Mouse (Mus musculus): ENCODE results near the gene Bbip1. TPM values are rescaled to one million over a fixed set of nuclear protein-coding genes. Genes with fewer than 3 reads are reported as not detected.
"Not testable (repeated sequence)": the region's sequence is repeated elsewhere in the genome, so short reads cannot be mapped to it uniquely, and the experiment has no call there.

Bbip1 gene
- total RNA-seq, 4 experiments from 2014 or later = 36.5 to 41.6 (median 37.9) TPM

DNA sequence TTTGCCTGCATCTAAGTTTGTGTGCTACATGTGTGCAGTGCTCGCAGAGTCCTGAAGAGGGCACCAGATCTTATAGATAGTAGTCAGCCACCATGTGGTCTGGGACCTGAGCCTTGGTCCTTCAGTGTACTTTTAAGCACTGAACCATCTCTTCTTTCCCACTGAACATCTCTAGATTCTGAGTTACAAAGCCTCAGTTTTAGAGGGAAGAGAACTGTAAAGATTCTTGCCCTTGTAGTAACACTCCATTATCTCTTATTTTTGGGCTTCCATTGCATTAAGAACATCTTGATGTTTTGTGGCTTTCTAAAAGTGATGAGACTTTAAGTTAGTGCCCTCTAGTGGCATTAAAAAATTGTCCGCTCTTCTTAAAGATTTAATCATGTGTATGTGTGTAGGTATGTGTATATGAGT lies 19.1 kb downstream of the Bbip1 start:
- DNase-seq (ENCODE audit: low spot score) = no peak

DNA sequence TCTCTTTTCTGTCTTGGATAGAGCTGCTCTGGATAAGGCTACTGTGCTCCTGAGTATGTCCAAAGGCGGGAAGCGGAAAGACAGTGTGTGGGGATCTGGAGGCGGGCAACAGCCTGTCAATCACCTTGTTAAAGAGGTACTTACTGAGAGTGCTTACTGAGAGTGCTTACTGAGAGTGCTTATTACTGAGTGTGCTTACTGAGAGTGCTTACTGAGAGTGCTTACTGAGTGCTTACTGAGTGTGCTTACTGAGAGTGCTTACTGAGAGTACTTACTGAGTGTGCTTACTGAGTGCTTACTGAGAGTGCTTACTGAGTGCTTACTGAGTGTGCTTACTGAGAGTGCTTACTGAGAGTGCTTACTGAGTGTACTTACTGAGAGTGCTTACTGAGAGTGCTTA lies 22.4 kb downstream of the Bbip1 start:
- not testable (repeated sequence) for DNase-seq (ENCODE audit: low spot score)

DNA sequence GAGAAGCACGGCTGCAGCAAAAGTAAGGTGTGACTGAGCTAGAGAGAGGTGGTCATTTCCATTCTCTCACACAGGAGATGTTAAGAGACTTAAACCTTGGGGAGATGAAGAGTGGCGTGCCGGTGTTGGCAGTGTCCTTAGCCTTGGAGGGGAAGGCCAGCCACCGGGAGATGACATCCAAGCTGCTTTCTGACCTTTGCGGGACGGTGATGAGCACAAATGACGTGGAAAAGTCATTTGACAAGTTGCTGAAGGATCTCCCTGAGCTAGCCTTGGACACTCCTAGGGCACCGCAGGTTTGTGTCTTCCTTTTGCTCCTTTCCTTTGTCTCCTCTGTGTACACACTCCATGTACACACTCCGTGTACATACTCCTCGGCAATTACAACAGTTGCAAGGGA lies 24.9 kb downstream of the Bbip1 start:
- DNase-seq (ENCODE audit: low spot score) = no peak

DNA sequence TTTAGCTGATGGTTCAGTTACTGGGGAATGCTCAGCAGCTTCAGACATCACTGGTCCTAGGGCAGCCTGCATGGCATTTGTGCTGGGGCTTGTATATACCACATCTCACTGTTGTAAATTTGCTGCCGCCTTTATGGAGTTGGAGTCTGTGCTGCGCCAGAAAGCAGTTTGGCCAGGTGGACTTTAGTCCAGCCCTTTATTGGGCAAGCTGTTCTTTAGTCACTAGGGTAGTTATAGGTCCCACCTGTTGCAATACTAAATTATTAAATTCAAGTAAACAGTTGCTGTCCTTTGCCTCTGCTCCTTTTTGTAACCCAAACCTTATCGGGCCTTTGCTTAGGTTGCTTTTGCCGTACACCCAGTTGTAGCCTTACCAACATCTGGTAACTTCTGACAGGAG lies 29.5 kb downstream of the Bbip1 start:
- DNase-seq (ENCODE audit: low spot score) = no peak

DNA sequence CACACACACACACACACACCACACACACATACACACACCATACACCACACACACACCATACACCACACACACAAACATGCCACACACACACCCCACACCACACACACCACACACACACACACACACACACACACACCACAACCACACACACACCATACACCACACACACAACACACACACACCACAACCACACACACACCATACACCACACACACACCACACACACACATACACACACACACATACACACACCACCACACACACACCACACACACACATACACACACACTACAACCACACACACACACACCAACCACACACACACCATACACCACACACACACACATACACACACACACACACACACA lies 37.7 kb downstream of the Bbip1 start:
- not testable (repeated sequence) for DNase-seq (ENCODE audit: low spot score)

DNA sequence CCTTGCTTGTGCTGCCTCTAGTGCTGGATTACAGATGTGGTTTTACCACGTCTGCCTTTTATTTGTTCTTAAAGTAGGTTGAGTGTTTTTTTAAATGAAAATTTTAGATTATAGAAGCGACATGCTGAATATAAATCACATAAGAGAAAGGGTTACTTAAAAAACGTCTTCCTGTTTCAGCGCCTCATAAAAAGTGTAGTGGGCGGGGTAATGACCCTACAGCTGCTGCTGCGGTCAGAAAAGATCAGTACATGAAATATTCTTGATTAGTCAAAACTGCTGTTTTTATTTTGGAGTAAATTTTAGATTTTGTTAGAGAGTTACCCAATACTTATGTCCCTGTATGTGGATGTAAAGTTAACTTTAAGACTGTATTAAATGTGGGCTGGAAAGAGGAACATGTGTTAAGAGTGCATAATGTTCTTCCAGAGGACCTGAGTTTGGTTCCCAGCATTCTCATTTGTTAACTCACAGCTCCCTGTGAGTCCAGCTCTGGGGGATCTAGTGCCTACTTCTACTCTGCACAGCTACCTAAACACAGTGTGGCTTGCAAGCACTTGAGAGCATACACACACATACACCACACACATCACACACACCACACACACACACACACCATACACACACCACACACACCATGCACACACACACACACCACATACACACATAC lies 38.3 kb downstream of the Bbip1 start:
- DNase-seq (ENCODE audit: low spot score) = no peak

DNA sequence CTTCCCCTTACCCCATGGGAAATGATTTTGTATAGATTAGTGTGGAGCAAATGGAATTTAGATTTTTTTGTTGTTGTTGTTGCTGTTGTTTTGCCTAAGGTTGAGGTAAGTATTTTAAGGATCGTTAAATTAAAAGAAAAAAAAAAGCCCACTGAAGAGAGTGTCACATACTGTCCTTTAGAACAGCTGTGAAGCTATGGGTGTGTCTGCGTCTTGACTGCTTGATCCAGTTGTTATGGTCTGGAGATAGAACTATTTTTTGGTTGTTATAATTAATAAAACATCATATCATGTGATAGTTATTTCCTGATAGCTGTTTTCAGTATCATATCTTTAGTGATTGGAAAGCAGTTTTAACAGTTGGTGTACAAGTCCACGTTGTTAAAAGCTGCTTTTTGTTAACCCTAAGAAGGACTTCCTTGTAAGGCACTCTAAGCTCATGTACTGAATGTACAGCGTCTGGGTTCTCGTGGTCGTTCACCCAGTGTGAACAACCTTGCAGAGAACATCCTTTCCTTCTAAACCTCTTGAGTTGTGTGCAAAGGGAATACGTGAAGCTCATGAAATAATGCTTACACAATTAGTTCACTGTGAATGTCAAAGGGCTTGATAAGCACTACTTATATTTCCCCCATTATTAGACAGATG lies 39.5 kb downstream of the Bbip1 start:
- no peak for DNase-seq (ENCODE audit: low spot score)

DNA sequence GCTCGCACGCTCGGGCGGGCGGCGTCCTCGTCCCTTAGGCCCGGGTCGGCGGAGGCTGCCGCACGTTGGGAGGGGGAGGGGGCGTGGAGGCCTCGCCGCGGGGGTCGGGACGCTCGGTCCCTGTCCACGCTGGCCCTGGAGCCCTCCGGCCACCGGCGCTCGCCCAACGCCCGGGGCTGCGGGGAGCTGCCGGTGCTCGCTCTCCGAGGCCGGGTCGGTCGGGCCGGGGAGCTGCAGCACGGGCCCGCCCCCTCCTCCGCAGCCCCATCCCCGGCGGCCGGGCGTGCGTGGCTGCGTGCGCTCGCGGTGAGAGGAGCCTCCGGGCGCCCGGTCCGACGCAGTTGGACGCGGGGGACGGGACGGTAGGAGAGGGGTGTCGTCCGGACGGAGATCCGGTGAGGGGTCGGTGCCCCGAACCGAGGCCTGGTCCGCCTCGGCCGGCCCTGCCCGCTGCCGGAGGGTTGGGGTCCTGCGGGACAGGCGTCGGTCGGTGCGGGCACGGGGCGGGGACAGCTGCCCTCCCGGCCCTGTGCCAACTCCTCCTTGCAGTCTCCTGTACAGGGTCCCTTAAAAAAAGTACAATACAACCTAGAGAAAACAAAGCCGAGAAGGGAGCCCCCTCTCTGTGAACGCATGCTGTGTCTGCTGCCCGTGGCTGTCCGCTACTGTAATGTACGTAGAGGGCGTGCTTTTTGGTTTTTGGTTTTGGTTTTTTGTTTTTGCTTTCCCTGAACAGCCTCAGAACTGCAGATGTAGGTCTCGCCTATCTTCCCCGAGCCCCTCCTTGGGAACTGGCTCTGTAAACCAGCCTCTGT lies 40.7 kb downstream of the Bbip1 start:
- DNase-seq (ENCODE audit: low spot score) = peak; percentile 63

DNA sequence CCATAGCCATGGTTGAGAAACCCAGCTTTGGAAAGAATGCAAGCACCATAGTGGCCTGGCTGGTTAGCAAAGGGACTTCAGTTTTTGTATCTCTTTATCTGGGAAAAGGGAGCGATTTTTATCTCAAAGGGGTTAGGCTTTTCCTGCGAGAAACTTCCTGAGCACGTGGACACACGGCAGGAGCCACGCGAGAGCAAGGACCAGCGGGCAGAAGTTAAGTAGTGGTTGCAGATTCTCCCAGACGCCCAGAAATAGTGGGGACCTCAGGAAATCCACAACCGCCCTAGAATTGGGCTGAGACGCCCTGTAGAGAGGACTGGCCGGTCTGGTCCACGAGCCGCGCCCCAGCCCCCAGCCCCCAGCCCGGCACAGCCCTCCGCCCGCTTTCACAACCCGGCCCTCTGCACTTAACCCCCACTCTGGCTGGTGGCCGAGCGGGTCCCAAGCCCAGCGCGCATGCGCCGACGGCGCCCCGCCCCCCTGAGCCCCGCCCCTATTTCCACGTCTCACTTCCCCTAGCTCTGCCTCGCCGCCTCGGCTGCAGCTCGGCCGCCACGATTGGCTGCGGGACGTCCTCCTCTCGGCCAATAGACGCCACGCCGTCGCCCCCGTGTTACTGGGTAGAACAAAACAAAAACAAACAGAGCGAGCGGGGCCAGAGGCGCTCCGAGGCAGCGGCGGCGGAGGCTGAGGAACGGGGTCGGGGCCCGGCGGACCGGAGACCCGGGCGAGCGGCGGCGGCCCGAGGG lies 41.5 kb downstream of the Bbip1 start:
- peak; percentile 95 for DNase-seq (ENCODE audit: low spot score)

DNA sequence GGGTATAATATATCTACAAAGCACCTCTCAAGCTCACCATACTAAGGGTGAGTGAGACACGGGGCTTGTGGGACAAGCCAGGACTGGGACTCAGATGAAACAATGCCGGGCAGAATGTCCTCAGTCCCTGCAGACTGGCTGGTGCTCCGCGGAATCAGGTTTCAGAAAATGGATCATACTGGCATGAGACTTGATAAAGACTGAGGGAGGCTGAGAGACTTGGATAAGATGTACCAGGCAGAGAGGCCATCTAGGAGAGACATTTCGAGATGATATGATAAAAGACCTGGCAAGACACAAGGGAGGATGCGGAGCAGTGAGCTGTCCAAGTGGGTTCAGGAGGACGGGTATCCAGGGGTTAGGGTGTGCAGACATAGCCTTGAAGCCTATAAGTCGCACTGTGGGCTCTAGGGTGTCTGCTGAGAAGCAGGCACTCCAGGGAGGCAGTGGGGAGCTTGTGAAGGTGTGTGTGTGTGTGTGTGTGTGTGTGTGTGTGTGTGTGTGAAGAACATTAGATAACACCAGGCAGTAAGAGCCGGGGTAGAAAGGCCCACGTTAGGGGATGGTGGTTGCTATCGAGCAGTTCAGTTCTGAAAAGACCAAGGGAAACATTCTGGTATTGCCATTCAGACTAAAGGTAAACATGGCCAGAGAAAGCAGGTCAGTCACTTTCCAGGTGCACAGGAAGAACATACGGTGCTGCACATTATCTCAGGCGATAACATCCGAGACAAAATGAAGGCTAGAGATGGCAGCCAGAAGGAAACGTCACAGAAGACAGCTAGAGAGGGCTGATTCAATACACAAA lies 42.3 kb downstream of the Bbip1 start:
- no peak for DNase-seq (ENCODE audit: low spot score)

DNA sequence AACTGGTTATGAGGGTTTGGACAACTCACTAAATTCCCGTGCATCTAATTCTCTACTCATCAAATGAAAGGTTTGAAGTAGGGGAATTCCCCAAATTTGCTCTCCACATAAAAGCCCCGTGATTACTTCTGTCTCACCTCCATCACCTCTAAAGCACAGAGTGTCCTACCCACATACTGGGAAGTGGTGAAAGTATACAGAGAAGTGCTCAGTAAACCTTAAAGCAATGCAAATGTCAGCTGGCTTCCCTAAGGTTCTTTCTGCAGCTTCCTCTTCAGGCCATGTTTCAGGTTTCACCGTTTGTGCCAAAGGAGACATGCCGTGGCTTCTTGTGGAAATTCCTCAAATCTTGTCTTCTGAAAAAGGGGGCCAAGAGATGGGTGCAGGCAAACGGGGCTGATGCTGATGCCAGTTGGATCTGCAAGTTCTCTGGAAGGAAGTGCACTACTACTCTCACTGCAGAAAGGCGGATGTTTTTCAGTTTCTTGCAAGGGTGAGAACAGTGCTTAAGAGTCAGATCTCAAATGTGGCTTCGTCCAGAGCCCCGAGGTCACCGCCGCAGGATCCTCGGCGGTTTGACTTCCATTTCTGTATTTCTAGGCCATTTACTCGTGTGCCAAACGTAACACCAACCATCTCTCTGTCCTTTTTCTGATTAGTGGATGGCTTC lies 44.4 kb downstream of the Bbip1 start:
- DNase-seq (ENCODE audit: low spot score) = no peak

DNA sequence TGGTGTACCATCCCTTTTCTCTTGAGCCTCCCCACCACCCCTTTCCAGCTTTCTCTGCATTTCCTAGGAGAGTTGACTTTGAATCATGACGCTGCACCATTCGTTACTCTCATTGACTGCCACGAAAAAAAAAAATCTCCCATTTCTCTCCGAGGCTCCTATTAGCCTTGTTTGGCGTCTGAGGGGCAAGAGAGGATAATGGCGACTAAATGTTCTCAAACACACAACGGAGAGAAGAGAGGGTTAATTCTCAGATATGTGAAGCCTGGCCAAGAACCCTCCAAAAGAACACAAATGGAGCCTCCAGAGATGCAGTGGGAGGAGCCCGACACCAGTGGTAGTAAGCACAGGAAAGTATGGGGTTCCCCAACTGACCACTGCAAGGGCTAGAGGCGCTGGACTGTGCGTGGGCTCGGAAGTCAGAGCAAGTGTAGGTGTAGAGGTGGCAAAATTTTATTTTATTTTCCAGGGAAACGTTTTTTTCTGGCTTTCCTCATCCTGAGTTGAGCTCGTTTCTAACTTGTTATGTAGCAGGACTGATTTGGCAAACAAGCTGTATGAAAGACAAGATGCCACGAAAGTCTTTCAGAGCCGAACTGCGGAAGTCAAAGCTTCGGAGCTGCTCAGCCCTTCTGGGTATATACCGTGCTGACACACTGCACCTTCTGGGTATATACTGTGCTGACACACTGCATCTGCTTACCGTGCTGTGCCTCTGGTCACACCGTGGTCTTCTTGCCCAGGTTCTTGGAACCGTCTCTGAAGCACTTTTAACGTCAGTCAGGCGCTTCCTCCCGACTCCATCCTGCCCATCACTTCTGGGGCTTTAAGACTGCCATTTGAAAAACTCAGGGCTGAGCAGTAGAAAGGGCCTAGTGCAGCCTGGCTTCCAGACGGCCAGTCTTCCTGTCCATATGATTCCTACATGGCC lies 45.2 kb downstream of the Bbip1 start:
- DNase-seq (ENCODE audit: low spot score) = no peak

DNA sequence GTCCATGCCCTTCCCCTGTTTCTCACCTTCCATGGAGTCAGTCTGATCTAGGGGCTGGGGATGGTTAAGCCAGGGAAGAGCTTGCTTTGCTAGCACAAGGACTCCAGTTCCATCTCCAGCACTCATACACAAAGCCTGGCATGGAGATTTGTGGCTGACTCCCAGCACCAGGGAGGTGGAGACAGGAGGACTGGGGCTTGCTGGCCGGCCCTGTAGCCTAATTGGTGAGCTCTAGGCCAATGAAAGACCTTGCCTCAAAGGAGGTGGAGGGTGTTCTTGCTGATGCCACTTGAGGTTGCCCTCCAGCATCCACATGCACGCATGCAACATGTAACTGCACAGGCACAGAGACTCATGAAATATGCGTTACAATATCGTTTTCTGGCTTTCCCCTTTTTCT lies 45.9 kb downstream of the Bbip1 start:
- DNase-seq (ENCODE audit: low spot score) = no peak

DNA sequence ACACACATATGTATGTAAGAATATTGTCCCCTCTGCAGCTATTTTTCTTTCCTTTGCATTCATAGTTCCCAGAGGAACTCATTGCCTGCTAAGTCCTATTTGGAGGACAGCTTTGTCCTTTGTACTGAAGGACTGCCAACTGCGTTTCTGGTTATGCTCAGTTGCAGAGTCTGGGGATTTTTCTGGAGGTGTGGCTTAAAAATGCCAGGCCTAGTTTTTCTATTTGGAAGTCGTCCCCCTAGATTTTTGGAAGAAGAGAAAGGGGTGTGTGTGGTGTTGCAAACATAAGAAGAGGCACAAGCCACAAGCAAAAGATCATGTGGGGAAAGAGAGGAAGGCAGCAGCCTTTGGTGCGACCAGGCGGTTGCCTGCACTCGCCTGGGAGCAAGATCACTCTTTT lies 46.4 kb downstream of the Bbip1 start:
- no peak for DNase-seq (ENCODE audit: low spot score)

DNA sequence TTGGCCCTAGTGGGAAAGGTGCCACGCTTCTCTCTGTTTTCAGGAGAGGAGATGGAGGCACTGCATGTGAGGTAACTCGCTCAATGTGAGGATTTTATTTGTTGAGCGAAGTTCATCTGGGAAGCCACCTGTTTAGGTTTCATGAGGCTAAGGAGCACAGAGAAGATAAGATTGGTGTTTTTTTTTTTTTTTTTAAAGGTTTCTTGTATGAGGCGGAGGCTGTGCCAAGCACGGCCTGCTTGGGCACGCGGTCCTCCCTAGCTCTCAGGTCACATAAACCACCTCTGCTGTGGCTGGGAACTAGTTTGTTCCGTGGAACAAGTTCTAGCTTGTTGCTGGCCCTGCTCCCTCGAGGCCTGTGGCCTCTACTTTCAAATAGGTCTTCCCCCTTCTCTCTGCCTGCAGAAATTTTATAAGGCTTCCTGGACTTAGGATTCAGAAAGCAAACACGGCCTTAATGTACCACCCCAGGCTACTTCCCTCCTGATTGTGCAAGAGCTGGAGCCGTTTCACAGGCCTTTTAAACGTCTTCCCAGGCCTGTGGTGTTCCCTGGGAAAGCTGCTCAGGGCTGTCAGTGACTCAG lies 49.8 kb downstream of the Bbip1 start:
- DNase-seq (ENCODE audit: low spot score) = no peak

DNA sequence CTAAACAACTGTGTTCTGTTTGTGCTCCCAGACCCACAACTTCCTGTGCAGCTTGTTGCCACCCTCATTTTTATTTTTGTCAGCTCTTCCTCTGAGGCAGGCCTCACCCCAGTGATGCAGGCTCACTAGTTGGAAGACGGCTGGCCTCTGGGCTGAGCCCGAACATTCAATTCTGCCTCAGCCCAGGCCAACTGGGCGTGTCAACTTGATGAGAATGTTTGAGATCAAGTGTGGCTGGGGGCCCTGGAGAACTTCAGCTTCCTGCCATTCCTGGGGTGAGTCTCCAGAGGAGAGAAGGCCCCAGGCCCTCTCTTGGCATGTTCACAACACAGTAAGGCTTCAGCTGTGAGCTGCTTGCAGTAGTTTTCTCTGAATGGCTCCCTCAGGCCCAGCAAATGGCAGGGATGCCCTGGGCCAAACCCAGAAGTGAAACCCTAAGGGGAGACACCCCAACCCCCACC lies 50.7 kb downstream of the Bbip1 start:
- DNase-seq (ENCODE audit: low spot score) = no peak

DNA sequence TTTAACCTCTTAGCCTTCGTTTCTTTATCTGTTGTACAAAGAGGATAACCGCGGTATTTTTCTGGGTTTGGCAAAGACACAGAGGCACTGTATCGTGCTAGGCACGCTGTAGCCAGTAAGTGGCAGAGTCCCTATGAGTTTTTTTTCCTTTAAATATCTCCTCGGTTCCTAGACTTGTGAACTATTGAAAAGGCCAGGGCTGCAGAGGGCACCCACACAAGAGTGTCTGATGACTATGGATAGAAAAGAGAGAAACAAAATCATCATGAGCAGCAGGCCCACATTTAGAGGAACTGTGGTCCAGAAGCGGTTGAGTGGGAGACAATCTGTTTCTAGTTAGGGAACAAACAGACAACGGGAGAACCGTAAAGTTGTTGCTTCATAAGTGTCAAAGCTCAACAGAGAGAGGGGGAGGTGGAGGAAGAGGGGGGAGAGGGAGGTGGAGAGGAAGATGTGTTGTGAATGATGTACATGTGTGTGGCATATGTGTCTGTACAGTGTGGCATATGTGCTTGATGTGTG lies 51.5 kb downstream of the Bbip1 start:
- DNase-seq (ENCODE audit: low spot score) = no peak

DNA sequence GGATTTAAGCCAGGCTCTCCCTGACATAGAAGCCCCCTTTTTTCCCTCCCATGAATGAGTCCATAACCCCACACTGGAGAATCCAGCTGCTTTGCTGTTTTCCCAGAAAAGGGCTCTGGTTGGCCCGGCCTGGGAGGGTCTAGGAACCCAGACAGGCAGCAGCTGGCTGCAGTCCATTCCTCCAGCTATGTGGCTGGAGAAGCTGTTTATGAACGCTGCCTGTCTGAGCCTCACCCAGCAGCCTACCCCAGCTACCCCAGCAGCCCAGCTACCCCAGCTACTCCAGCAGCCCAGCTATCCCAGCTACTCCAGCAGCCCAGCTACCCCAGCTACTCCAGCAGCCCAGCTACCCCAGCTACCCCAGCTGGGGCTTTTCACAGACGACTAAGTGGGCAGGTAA lies 52.4 kb downstream of the Bbip1 start, which contains the start of gene Pdcd4:
Gene Pdcd4, plus strand, starts transcription at position 171 of the 400 bp plus-strand sequence.
- no peak for DNase-seq (ENCODE audit: low spot score)

DNA sequence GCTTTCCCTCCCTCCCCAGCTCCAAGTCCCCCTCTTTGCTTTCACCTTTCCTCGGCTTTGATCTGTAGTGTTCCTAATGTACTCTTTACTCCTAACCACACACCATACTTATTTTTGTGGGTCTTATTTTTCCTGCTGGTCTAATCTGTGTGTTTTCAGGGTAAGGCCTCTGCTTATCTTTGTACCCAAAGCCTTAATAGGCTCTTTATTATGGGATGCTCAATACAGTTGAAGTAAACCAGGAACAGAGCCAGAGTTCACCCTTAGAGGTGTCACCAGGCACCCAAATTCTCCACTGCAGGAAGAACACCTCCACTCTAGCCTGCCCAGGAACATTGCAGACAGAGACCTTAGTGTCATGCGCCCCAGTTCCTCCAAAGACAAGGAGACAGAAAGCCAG lies 52.9 kb downstream of the Bbip1 start:
- DNase-seq (ENCODE audit: low spot score) = no peak

Data from heart, adult 8-10 months (tissue).